ENCODE assay signal across 11 mouse cellular contexts in the genomic region with DNA sequence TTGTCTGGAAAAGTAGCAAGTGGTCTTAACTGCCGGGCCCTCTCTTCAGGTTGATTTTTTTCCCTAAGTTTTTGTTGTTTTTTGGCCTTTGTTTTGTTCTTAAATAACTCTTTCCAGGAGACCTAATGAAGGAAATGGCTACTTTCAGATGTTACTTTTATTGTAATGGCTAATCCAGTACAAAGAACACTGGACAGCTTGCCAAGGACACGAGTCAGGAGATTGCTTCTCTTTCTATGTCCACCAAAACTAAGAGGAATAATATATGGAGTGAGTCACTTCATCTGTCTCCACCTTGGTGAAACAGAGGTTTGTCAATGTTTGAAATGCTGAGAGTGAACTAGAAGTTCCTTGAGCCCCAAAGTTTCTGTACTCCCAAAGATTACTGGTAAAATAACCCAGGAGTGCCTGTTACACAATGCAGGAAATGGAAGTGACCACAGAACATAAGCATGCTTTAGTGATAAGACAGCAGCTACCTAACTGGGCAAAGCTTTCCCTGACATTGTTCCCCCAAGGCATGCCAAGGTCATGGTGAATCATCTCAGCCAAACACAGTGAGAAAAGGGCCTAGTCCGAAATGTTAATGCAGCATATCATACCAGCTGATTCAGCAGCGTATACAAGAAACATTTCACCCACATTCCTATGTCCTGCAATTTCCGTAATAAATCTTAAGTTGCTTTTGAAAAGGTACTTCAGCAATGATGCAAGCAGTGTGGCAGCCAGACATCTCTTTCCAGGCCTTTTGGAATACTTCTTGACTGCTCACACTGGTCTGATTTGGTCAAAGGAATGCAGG.
DNase-seq lines count a peak whose midpoint lies in the region; ATAC-seq and TF ChIP-seq lines count a peak whose summit lies in the region.
"Had no signal": no experiment of that assay in that cellular context is flagged by ENCODE, and none has a peak within 500 bp of the region (broad histone marks: within the 10 kb centered on the region; RNA-seq: fewer than 3 reads in every experiment).

No protein-coding gene starts in this region.

- DNase-seq in 416B (ENCODE audit: low read depth), result peak; percentile 91
- peak; percentile 70 for DNase-seq in adrenal gland, postnatal 10 days
- peak; percentile 92 for DNase-seq in heart, postnatal 0 days (ENCODE audit: low spot score)
- no peak for DNase-seq in spleen, adult 18-20 months
- no peak for DNase-seq in urinary bladder, postnatal 10 days (ENCODE audit: low spot score)
- no peak for DNase-seq in frontal cortex, adult 2 months (ENCODE audit: extremely low spot score in 1 of 2, low spot score in 1 of 2)
- no peak for DNase-seq in cerebellum, postnatal 4 days (ENCODE audit: low spot score in 2 of 2)
- DNase-seq: cerebellum, postnatal 25 days had no signal

- peak overlapping the region; percentile 23; the same call in 1 of the 2 replicates for H3K4me2 ChIP-seq in heart, postnatal 0 days (ENCODE audit: low read depth, low read length)
- peak overlapping the region; percentile 2; the same call in 1 of the 2 replicates for H3K4me2 ChIP-seq in lung, embryonic 15.5 days
- H3K4me2 ChIP-seq: hindbrain, embryonic 13.5 days had no signal

- no peak for TF ChIP-seq CTCF in heart, postnatal 0 days (IDR thresholded peaks at IDR 0.05; ENCODE audit: low read depth)

- H3K36me3 ChIP-seq in heart, postnatal 0 days (replicated peaks; ENCODE audit: control insufficient read depth, insufficient read depth, low read length), result peaks cover 4% of the 10 kb centered on the region; the same call in 1 of the 2 replicates
- H3K36me3 ChIP-seq in lung, embryonic 15.5 days, result no peaks in the 10 kb centered on the region
- H3K36me3 ChIP-seq: hindbrain, embryonic 13.5 days had no signal

- H3K4me3 ChIP-seq in heart, postnatal 0 days (ENCODE audit: low read depth, low read length), result no peak overlapping the region
- no peak overlapping the region for H3K4me3 ChIP-seq in lung, embryonic 15.5 days
- H3K4me3 ChIP-seq: hindbrain, embryonic 13.5 days had no signal

- no peaks in the 10 kb centered on the region for H3K9me3 ChIP-seq in heart, postnatal 0 days (replicated peaks; ENCODE audit: control insufficient read depth, low read length)
- H3K9me3 ChIP-seq in lung, embryonic 15.5 days, result no peaks in the 10 kb centered on the region
- H3K9me3 ChIP-seq: hindbrain, embryonic 13.5 days had no signal

- H3K27me3 ChIP-seq in heart, postnatal 0 days (ENCODE audit: control insufficient read depth, insufficient read depth, low read length), result no peaks in the 10 kb centered on the region
- no peaks in the 10 kb centered on the region for H3K27me3 ChIP-seq in lung, embryonic 15.5 days
- H3K27me3 ChIP-seq: hindbrain, embryonic 13.5 days had no signal

- 0 out of 2 replicates have a peak, but pooled peaks have one; percentile 52 for TF ChIP-seq EP300 in heart, postnatal 0 days (IDR thresholded peaks at IDR 0.05; ENCODE audit: low read depth)

- 17% methylated on average over 5 of the region's 5 CpGs for WGBS in heart, postnatal 0 days
- WGBS in lung, embryonic 15.5 days, result 30% methylated on average over 5 of the region's 5 CpGs

- H3K9ac ChIP-seq in heart, postnatal 0 days (replicated peaks; ENCODE audit: low read depth, low read length), result no peak overlapping the region
- H3K9ac ChIP-seq in lung, embryonic 15.5 days, result no peak overlapping the region
- H3K9ac ChIP-seq: hindbrain, embryonic 13.5 days had no signal

- ATAC-seq in heart, postnatal 0 days (ENCODE audit: insufficient read depth, low read depth), result peak; percentile 95
- peak; percentile 51; the same call in 1 of the 2 replicates for ATAC-seq in lung, embryonic 15.5 days (ENCODE audit: borderline replicate concordance, extremely low read depth, low FRiP score, low TSS enrichment)

- peak overlapping the region; percentile 92 for H3K27ac ChIP-seq in heart, postnatal 0 days (ENCODE audit: low read depth)
- H3K27ac ChIP-seq in lung, embryonic 15.5 days, result peak overlapping the region; percentile 66
- H3K27ac ChIP-seq: hindbrain, embryonic 13.5 days; macrophage had no signal

- H3K4me1 ChIP-seq in heart, postnatal 0 days (ENCODE audit: control insufficient read depth, insufficient read depth), result peaks cover 74% of the 10 kb centered on the region
- peaks cover 69% of the 10 kb centered on the region for H3K4me1 ChIP-seq in lung, embryonic 15.5 days

Comparison
In these comparisons a context has a peak if more than half of its experiments do, and no peak if none do; other contexts are left out.
1. DNase-seq: peak in 416B (single experiment), adrenal gland, postnatal 10 days (single experiment) and heart, postnatal 0 days (single experiment); none in spleen, adult 18-20 months (0 of 2), urinary bladder, postnatal 10 days (single experiment), frontal cortex, adult 2 months (0 of 2) and cerebellum, postnatal 4 days (0 of 2).